Comparison of ENCODE assay signal across 32 mouse cellular contexts in genomic region chr19:42833126-42833525, GRCm38 (mm10).
"Had no signal": no experiment of that assay in that cellular context is flagged by ENCODE, and none has a peak within 500 bp of the region (broad histone marks: within the 10 kb centered on the region; RNA-seq: fewer than 3 reads in every experiment).

No protein-coding gene starts in this region.

- DNase-seq: left cerebral cortex, postnatal 4 days; liver; liver, embryonic 13.5 days; liver, postnatal 0 days; lung, adult 18-20 months; lung, adult 2 months; lung, embryonic 14.5 days; lung, postnatal 10 days; lung, postnatal 14 days; lung, postnatal 36 days; lung, postnatal 4 days; midbrain, embryonic 14.5 days had no signal

- H3K27me3 ChIP-seq: limb, embryonic 12.5 days; limb, embryonic 15.5 days; liver, embryonic 12.5 days; liver, embryonic 13.5 days; liver, embryonic 15.5 days; lung, embryonic 15.5 days; midbrain, embryonic 12.5 days; midbrain, embryonic 13.5 days; midbrain, embryonic 15.5 days; neural tube, embryonic 12.5 days had no signal

- H3K9me3 ChIP-seq: limb, embryonic 10.5 days; limb, embryonic 12.5 days; limb, embryonic 13.5 days; limb, embryonic 15.5 days; liver, embryonic 12.5 days; liver, embryonic 13.5 days; liver, embryonic 15.5 days; lung, embryonic 15.5 days; megakaryocyte, embryonic 14.5 days; midbrain, embryonic 10.5 days; midbrain, embryonic 12.5 days; midbrain, embryonic 13.5 days; midbrain, embryonic 15.5 days; neural tube, embryonic 12.5 days had no signal

- ATAC-seq: liver, embryonic 12.5 days; liver, postnatal 0 days; lung, postnatal 0 days; midbrain, embryonic 13.5 days; midbrain, embryonic 15.5 days; midbrain, embryonic 16.5 days had no signal

- H3K36me3 ChIP-seq: limb, embryonic 10.5 days; limb, embryonic 12.5 days; limb, embryonic 13.5 days; limb, embryonic 15.5 days; liver, embryonic 12.5 days; liver, embryonic 13.5 days; liver, embryonic 15.5 days; lung, embryonic 15.5 days; midbrain, embryonic 10.5 days; midbrain, embryonic 12.5 days; midbrain, embryonic 13.5 days; midbrain, embryonic 15.5 days; neural tube, embryonic 12.5 days had no signal

- H3K4me2 ChIP-seq: limb, embryonic 12.5 days; limb, embryonic 13.5 days; limb, embryonic 15.5 days; liver, embryonic 11.5 days; liver, embryonic 12.5 days; liver, embryonic 13.5 days; liver, embryonic 15.5 days; lung, embryonic 14.5 days; lung, embryonic 15.5 days; midbrain, embryonic 11.5 days; midbrain, embryonic 12.5 days; midbrain, embryonic 13.5 days; midbrain, embryonic 15.5 days; neural tube, embryonic 12.5 days had no signal

- H3K27ac ChIP-seq: limb, embryonic 10.5 days; limb, embryonic 12.5 days; limb, embryonic 13.5 days; limb, embryonic 15.5 days; liver, embryonic 12.5 days; liver, embryonic 13.5 days; liver, embryonic 14.5 days; liver, embryonic 15.5 days; lung, embryonic 15.5 days; macrophage; midbrain, embryonic 10.5 days; midbrain, embryonic 12.5 days; midbrain, embryonic 13.5 days; midbrain, embryonic 15.5 days; neural tube, embryonic 12.5 days had no signal

- H3K4me1 ChIP-seq: limb, embryonic 10.5 days; limb, embryonic 15.5 days; liver, embryonic 12.5 days; liver, embryonic 13.5 days; liver, embryonic 15.5 days; midbrain, embryonic 10.5 days; midbrain, embryonic 12.5 days; midbrain, embryonic 13.5 days; midbrain, embryonic 15.5 days; neural tube, embryonic 12.5 days had no signal

- H3K4me3 ChIP-seq: limb, embryonic 10.5 days; limb, embryonic 12.5 days; limb, embryonic 13.5 days; limb, embryonic 15.5 days; liver, embryonic 12.5 days; liver, embryonic 13.5 days; liver, embryonic 15.5 days; lung, embryonic 15.5 days; megakaryocyte, embryonic 14.5 days; midbrain, embryonic 10.5 days; midbrain, embryonic 12.5 days; midbrain, embryonic 13.5 days; midbrain, embryonic 15.5 days; myocyte; neural tube, embryonic 12.5 days had no signal

- H3K9ac ChIP-seq: limb, embryonic 12.5 days; limb, embryonic 13.5 days; limb, embryonic 15.5 days; liver, embryonic 12.5 days; liver, embryonic 13.5 days; liver, embryonic 14.5 days; liver, embryonic 15.5 days; liver, postnatal 0 days; lung, embryonic 14.5 days; lung, embryonic 15.5 days; midbrain, embryonic 12.5 days; midbrain, embryonic 13.5 days; midbrain, embryonic 15.5 days; neural tube, embryonic 12.5 days had no signal
